Mouse (Mus musculus): ENCODE data around the gene Ppp6r1.

The Ppp6r1 gene

DNA sequence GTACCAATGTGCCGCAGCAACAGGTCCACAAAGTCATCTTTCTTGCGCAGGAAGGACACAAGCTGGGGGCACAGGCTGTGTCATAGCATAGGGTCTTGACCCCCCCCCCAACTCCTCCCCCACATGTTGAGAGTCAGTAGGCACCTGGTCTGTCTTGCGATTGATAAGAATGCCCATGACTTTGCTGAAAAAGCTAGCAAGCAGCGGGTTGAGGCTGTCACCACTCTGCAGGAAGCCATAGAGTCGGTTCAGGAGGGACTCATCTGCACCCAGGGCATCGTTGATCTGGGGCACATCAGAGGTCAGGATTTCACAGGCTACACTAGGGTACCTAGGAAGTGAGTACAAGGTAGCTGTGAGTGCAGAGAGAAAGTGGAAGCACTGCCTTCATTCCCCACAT, 15.6 kb downstream of the Ppp6r1 start:
- no peak overlapping the region for H3K4me3 ChIP-seq (replicated peaks; ENCODE audit: low read length)
- H3K4me1 ChIP-seq (replicated peaks; ENCODE audit: low read depth, low read length): peaks cover 9% of the 10 kb centered on the region; the same call in 1 of the 2 replicates
- H3K27me3 ChIP-seq (ENCODE audit: insufficient read depth, low read length): no peaks in the 10 kb centered on the region
- TF ChIP-seq POU5F1 (IDR thresholded peaks at IDR 0.05; ENCODE audit: borderline replicate concordance, low read length) (no peak), NANOG (IDR thresholded peaks at IDR 0.05; ENCODE audit: borderline replicate concordance, low read length) (no peak), CTCF (conservative IDR thresholded peaks at IDR 0.05; ENCODE audit: low read length) (no peak)
- H3K9me3 ChIP-seq (ENCODE audit: low read length): no peaks in the 10 kb centered on the region
- H3K36me3 ChIP-seq (ENCODE audit: insufficient read depth, low read length): peaks cover 97% of the 10 kb centered on the region

- H3K27me3 ChIP-seq (ENCODE audit: insufficient read depth, low read length): no peaks in the 10 kb centered on the region
- H3K9me3 ChIP-seq (ENCODE audit: low read length): no peaks in the 10 kb centered on the region
- H3K4me3 ChIP-seq (replicated peaks; ENCODE audit: low read length): no peak overlapping the region
- H3K4me1 ChIP-seq (replicated peaks; ENCODE audit: low read depth, low read length): peaks cover 5% of the 10 kb centered on the region; the same call in 1 of the 2 replicates
- TF ChIP-seq POU5F1 (IDR thresholded peaks at IDR 0.05; ENCODE audit: borderline replicate concordance, low read length): no peak
- peaks cover 98% of the 10 kb centered on the region for H3K36me3 ChIP-seq (ENCODE audit: insufficient read depth, low read length)
Observed at GRCm38 (mm10) chr7:4641956-4642355, 16.9 kb downstream of the Ppp6r1 start.

DNA sequence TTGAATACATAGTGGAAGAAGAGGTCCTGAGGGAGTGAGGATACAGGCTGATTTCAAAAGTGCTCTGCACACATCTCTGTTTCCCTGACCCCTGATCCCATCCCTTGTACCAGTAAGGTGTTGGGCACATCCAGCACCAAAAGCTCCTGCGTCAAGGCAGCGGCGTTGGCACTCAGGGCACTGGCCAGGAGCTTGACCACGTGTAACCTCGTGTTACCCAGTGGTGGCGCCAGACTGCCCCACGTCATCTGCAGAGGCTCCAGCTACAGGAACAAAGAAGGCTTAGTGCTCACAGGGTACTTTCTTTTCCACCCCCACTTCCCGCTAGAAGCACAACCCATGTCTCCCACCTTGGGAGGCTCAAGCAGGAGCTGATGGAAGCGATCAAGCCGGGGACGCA, 17.7 kb downstream of the Ppp6r1 start:
- Histone ChIP-seq H3K4me3 (replicated peaks; ENCODE audit: low read length) (no peak overlapping the region), H3K4me1 (replicated peaks; ENCODE audit: low read depth, low read length) (0 out of 2 replicates have a peak, but pooled peaks cover 2% of the 10 kb centered on the region), H3K27me3 (ENCODE audit: insufficient read depth, low read length) (no peaks in the 10 kb centered on the region), H3K9me3 (ENCODE audit: low read length) (no peaks in the 10 kb centered on the region), H3K36me3 (ENCODE audit: insufficient read depth, low read length) (peaks cover 98% of the 10 kb centered on the region)
- TF ChIP-seq POU5F1 (IDR thresholded peaks at IDR 0.05; ENCODE audit: borderline replicate concordance, low read length) (no peak), CTCF (conservative IDR thresholded peaks at IDR 0.05; ENCODE audit: low read length) (no peak), NANOG (IDR thresholded peaks at IDR 0.05; ENCODE audit: borderline replicate concordance, low read length) (no peak)

DNA sequence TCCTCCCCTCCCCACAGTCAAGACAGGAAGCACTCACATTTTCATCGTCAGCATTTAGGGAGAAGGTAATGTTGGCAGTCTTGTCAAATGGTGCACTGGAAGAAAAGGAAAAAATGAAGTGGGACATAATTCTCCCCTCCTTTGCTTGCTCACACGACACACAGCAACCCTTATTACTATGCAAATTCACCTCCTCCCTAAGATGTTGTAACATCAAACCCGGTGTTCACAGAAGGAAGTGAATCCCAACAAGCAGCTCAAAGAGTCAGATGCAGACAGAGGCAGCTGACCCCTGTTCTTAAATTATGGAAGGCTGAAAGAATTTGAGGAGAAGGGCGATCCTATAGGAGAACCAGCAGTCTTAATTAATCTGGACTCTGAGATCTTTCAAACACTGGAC, 22.6 kb downstream of the Ppp6r1 start:
- H3K4me1 ChIP-seq (replicated peaks; ENCODE audit: low read depth, low read length): peaks cover 6% of the 10 kb centered on the region; the same call in 1 of the 2 replicates
- H3K27me3 ChIP-seq (ENCODE audit: insufficient read depth, low read length): no peaks in the 10 kb centered on the region
- no peak overlapping the region for H3K4me3 ChIP-seq (replicated peaks; ENCODE audit: low read length)
- H3K36me3 ChIP-seq (ENCODE audit: insufficient read depth, low read length): peaks cover 96% of the 10 kb centered on the region
- H3K9me3 ChIP-seq (ENCODE audit: low read length): no peaks in the 10 kb centered on the region
- TF ChIP-seq NANOG (IDR thresholded peaks at IDR 0.05; ENCODE audit: borderline replicate concordance, low read length) (no peak), POU5F1 (IDR thresholded peaks at IDR 0.05; ENCODE audit: borderline replicate concordance, low read length) (no peak), CTCF (conservative IDR thresholded peaks at IDR 0.05; ENCODE audit: low read length) (no peak)

GRCm38 (mm10) chr7:4631031-4631430, 27.8 kb downstream of the Ppp6r1 start, which contains the start of gene Tmem86b:
Gene Tmem86b, minus strand, starts transcription at chr7:4631422.
- TF ChIP-seq CTCF (conservative IDR thresholded peaks at IDR 0.05; ENCODE audit: low read length): no peak
- no peak for TF ChIP-seq NANOG (IDR thresholded peaks at IDR 0.05; ENCODE audit: borderline replicate concordance, low read length)
- no peak for TF ChIP-seq POU5F1 (IDR thresholded peaks at IDR 0.05; ENCODE audit: borderline replicate concordance, low read length)
- Histone ChIP-seq H3K27me3 (ENCODE audit: insufficient read depth, low read length) (no peaks in the 10 kb centered on the region), H3K4me3 (replicated peaks; ENCODE audit: low read length) (no peak within 1 kb of the TSS), H3K9me3 (ENCODE audit: low read length) (no peaks in the 10 kb centered on the region), H3K36me3 (ENCODE audit: insufficient read depth, low read length) (peaks cover 81% of the 10 kb centered on the region), H3K4me1 (replicated peaks; ENCODE audit: low read depth, low read length) (peaks cover 6% of the 10 kb centered on the region; the same call in 1 of the 2 replicates)

GRCm38 (mm10) chr7:4630198-4630597, 28.6 kb downstream of the Ppp6r1 start:
- Histone ChIP-seq H3K4me1 (replicated peaks; ENCODE audit: low read depth, low read length) (0 out of 2 replicates have a peak, but pooled peaks cover 3% of the 10 kb centered on the region), H3K27me3 (ENCODE audit: insufficient read depth, low read length) (no peaks in the 10 kb centered on the region), H3K4me3 (replicated peaks; ENCODE audit: low read length) (no peak overlapping the region), H3K36me3 (ENCODE audit: insufficient read depth, low read length) (peaks cover 74% of the 10 kb centered on the region), H3K9me3 (ENCODE audit: low read length) (no peaks in the 10 kb centered on the region)
- no peak for TF ChIP-seq NANOG (IDR thresholded peaks at IDR 0.05; ENCODE audit: borderline replicate concordance, low read length)
- no peak for TF ChIP-seq CTCF (conservative IDR thresholded peaks at IDR 0.05; ENCODE audit: low read length)
- TF ChIP-seq POU5F1 (IDR thresholded peaks at IDR 0.05; ENCODE audit: borderline replicate concordance, low read length): no peak

GRCm38 (mm10) chr7:4629586-4629985, 29.2 kb downstream of the Ppp6r1 start:
- no peaks in the 10 kb centered on the region for H3K9me3 ChIP-seq (ENCODE audit: low read length)
- 0 out of 2 replicates have a peak, but pooled peaks cover 3% of the 10 kb centered on the region for H3K4me1 ChIP-seq (replicated peaks; ENCODE audit: low read depth, low read length)
- H3K36me3 ChIP-seq (ENCODE audit: insufficient read depth, low read length): peaks cover 68% of the 10 kb centered on the region
- H3K27me3 ChIP-seq (ENCODE audit: insufficient read depth, low read length): no peaks in the 10 kb centered on the region
- TF ChIP-seq NANOG (IDR thresholded peaks at IDR 0.05; ENCODE audit: borderline replicate concordance, low read length): no peak
- no peak for TF ChIP-seq CTCF (conservative IDR thresholded peaks at IDR 0.05; ENCODE audit: low read length)
- no peak for TF ChIP-seq POU5F1 (IDR thresholded peaks at IDR 0.05; ENCODE audit: borderline replicate concordance, low read length)
- H3K4me3 ChIP-seq (replicated peaks; ENCODE audit: low read length): no peak overlapping the region

- Histone ChIP-seq H3K4me1 (replicated peaks; ENCODE audit: low read depth, low read length) (0 out of 2 replicates have a peak, but pooled peaks cover under 1% of the 10 kb centered on the region), H3K4me3 (replicated peaks; ENCODE audit: low read length) (no peak overlapping the region), H3K27me3 (ENCODE audit: insufficient read depth, low read length) (no peaks in the 10 kb centered on the region), H3K9me3 (ENCODE audit: low read length) (no peaks in the 10 kb centered on the region), H3K36me3 (ENCODE audit: insufficient read depth, low read length) (peaks cover 33% of the 10 kb centered on the region)
- TF ChIP-seq CTCF (conservative IDR thresholded peaks at IDR 0.05; ENCODE audit: low read length): no peak
- TF ChIP-seq POU5F1 (IDR thresholded peaks at IDR 0.05; ENCODE audit: borderline replicate concordance, low read length): no peak
- TF ChIP-seq NANOG (IDR thresholded peaks at IDR 0.05; ENCODE audit: borderline replicate concordance, low read length): no peak
Observed at GRCm38 (mm10) chr7:4625928-4626327, 32.9 kb downstream of the Ppp6r1 start.

DNA sequence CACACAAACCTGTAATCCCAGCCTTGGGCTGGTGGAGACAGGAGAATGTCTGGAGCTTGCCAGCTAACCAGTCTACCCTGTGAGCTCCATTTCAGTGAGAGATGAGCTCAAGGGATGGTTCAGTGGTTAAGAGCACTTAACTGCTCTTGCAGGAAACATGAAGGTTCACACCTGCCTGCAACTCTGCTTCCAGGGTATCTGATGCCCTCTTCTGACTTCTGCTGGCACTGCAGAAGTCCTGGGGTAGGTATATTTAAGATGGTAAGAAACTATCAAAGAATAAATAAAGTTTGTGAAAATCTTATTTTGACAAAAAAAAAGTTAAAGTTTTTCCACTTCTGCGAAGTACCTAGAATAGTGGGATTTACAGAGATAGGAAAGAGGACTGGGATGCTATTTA, 34.5 kb downstream of the Ppp6r1 start:
- TF ChIP-seq CTCF (conservative IDR thresholded peaks at IDR 0.05; ENCODE audit: low read length) (peak; percentile 20; the same call in 1 of the 2 replicates), NANOG (IDR thresholded peaks at IDR 0.05; ENCODE audit: borderline replicate concordance, low read length) (no peak), POU5F1 (IDR thresholded peaks at IDR 0.05; ENCODE audit: borderline replicate concordance, low read length) (no peak)
- Histone ChIP-seq H3K36me3 (ENCODE audit: insufficient read depth, low read length) (peaks cover 17% of the 10 kb centered on the region), H3K4me3 (replicated peaks; ENCODE audit: low read length) (no peak overlapping the region), H3K4me1 (replicated peaks; ENCODE audit: low read depth, low read length) (no peaks in the 10 kb centered on the region), H3K27me3 (ENCODE audit: insufficient read depth, low read length) (no peaks in the 10 kb centered on the region), H3K9me3 (ENCODE audit: low read length) (no peaks in the 10 kb centered on the region)

All from E14TG2a.4 (cell line).